Mouse (Mus musculus) midbrain, embryonic 15.5 days (tissue): ENCODE data around the gene Zfp414. TPM values are rescaled to one million over a fixed set of nuclear protein-coding genes. Genes with fewer than 3 reads are reported as not detected.
A peak's percentile ranks its signal among the peaks of the same experiment; 100 is the strongest.
"Not testable (repeated sequence)": the region's sequence is repeated elsewhere in the genome, so short reads cannot be mapped to it uniquely, and the experiment has no call there.

ENCODE experiments used
- ATAC-seq: fragments of 200-750 bp; cut with Nextera tagmentation; replicated peaks from 2 replicates; pipeline ENCODE4 v1.8.0; 2017; ENCODE audit warnings: moderate TSS enrichment
- H3K27ac ChIP-seq: fragments of 300-500 bp; sonication (generic); 2 replicates; pipeline ENCODE4 v1.5.1; 2015; ENCODE audit warnings: mild to moderate bottlenecking, inconsistent platforms
- H3K27me3 ChIP-seq: fragments of 300-500 bp; sonication (generic); replicated peaks from 2 replicates; pipeline ENCODE4 v1.6.1; 2015; ENCODE audit warnings: inconsistent platforms
- H3K36me3 ChIP-seq: fragments of 300-500 bp; sonication (generic); replicated peaks from 2 replicates; pipeline ENCODE4 v1.6.1; 2015; ENCODE audit warnings: inconsistent platforms
- H3K4me1 ChIP-seq: fragments of 300-500 bp; sonication (generic); 2 replicates; pipeline ENCODE4 v1.6.1; 2015; ENCODE audit warnings: inconsistent platforms
- H3K4me2 ChIP-seq: fragments of 300-500 bp; sonication (generic); 2 replicates; pipeline ENCODE4 v1.6.1; 2015; ENCODE audit warnings: inconsistent platforms, mild to moderate bottlenecking, moderate library complexity
- H3K4me3 ChIP-seq: fragments of 300-500 bp; sonication (generic); 2 replicates; pipeline ENCODE4 v1.5.1; 2015; ENCODE audit warnings: mild to moderate bottlenecking, inconsistent platforms
- H3K9ac ChIP-seq: fragments of 300-500 bp; sonication (generic); 2 replicates; pipeline ENCODE4 v1.6.1; 2015; ENCODE audit warnings: mild to moderate bottlenecking, inconsistent platforms
- H3K9me3 ChIP-seq: fragments of 300-500 bp; sonication (generic); 2 replicates; pipeline ENCODE4 v1.6.1; 2016; ENCODE audit warnings: inconsistent platforms
- WGBS: fragments of 180-500 bp; shearing (Covaris S2); methylation state at CpG from one replicate; pipeline ENCODE4 v1.1.7; 2015; ENCODE audit warnings: mixed read lengths; 5-methylcytosine and 5-hydroxymethylcytosine counted together
- polyA plus RNA-seq: library from polyadenylated mRNA; unstranded; fragments of >200 nt; fragmentation: Nextera tagmentation; extraction: Ambion mirVana; gene quantifications from 2 replicates; pipeline ENCODE4 v1.2.1, GENCODE M21; 2015

Zfp414 gene
- 79.7 and 80.6 TPM in 2 replicates for polyA plus RNA-seq

DNA sequence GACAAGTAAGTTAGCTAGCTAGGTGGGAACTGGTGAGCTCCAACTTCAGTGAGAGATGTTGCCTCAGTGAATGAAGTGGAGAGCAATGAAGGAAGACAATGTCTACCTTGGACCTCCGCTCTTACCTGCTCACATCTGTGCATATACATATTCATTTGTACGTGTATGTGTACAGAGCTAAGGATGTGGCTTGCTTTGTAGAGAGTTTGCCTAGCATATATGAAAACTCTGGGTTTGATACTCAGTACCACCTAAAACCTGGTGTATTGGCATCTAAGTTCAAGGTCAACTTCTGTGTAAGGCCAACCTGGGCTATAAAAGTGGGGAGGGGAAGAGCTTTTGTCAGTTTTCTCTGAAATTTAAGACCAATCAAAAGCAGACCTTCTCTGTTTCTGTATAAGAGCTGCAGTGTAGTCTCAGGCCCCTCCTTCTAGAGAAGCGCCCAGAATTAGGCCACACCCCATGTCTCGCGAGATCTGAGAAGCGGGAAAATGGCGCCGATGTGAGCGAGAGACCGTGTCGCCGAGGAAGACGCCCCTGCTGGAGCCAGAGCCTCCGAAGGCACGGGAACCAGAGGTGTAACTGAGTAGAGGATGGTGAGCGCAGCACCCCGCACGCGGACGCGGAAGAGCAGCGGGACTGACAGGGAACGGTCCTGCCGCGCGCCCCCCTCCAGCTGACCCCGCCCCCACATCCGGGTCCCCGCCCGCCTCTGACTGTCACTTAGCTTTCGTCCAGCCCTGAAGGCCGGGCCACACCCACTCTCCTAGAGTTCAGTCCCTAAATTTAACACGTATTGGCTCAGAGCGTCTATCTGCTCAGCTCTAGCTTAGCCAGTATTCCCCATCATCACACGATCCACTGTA lies at the start of gene Zfp414:
Gene Zfp414 (plus strand): TSS at position 470 of the 866 bp plus-strand sequence.
- H3K4me3 ChIP-seq: peak within 1 kb of the TSS; percentile 64
- peak; percentile 96 for ATAC-seq
- WGBS: 3% methylated on average over 35 of the region's 35 CpGs
- peak within 1 kb of the TSS; percentile 56 for H3K4me2 ChIP-seq
- peaks cover 30% of the 10 kb centered on the region for H3K4me1 ChIP-seq
- no peaks in the 10 kb centered on the region for H3K27me3 ChIP-seq
- no peaks in the 10 kb centered on the region for H3K9me3 ChIP-seq
- no peaks in the 10 kb centered on the region for H3K36me3 ChIP-seq
- peak within 1 kb of the TSS; percentile 97 for H3K27ac ChIP-seq
- peak within 1 kb of the TSS; percentile 75 for H3K9ac ChIP-seq

- H3K9me3 ChIP-seq: no peaks in the 10 kb centered on the region
- no peak for ATAC-seq
- no peaks in the 10 kb centered on the region for H3K4me1 ChIP-seq
- H3K9ac ChIP-seq: no peak overlapping the region
- H3K36me3 ChIP-seq: no peaks in the 10 kb centered on the region
- no peaks in the 10 kb centered on the region for H3K27me3 ChIP-seq
- WGBS: 90% methylated on average over 4 of the region's 4 CpGs
- no peak overlapping the region for H3K27ac ChIP-seq
- no peak overlapping the region for H3K4me3 ChIP-seq
- H3K4me2 ChIP-seq: no peak overlapping the region
These were observed 44.8 kb upstream of the Zfp414 start for GRCm38 (mm10) chr17:33584061-33584460.

GRCm38 (mm10) chr17:33586011-33586410 lies 42.9 kb upstream of the Zfp414 start:
- ATAC-seq: no peak
- no peaks in the 10 kb centered on the region for H3K36me3 ChIP-seq
- no peak overlapping the region for H3K9ac ChIP-seq
- no peaks in the 10 kb centered on the region for H3K4me1 ChIP-seq
- no peak overlapping the region for H3K4me2 ChIP-seq
- H3K27me3 ChIP-seq: no peaks in the 10 kb centered on the region
- H3K4me3 ChIP-seq: no peak overlapping the region
- WGBS: 75% methylated on average over 17 of the region's 17 CpGs
- no peak overlapping the region for H3K27ac ChIP-seq
- H3K9me3 ChIP-seq: no peaks in the 10 kb centered on the region

DNA sequence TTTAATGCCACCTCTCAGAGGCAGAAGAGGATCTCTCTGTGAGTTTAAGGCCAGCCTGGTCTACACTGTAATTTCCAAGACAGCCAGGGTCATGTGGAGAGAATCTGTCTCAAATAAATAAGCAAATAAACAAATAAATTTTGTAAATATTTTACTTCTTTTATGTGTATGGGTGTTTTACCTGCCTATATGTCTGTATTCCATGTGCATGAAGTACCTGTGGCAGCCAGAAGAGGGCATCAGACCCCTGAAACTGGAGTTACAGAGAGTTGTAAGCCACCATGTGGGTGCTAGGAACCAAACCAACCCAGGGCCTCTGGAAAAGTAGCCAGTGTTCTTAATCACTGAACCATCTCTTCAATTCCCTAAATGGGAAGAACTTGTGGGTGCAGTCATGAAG lies 31.6 kb upstream of the Zfp414 start:
- no peak for ATAC-seq
- Histone ChIP-seq H3K9me3 (no peaks in the 10 kb centered on the region), H3K4me2 (no peak overlapping the region), H3K36me3 (no peaks in the 10 kb centered on the region), H3K27me3 (no peaks in the 10 kb centered on the region), H3K9ac (no peak overlapping the region), H3K4me1 (no peaks in the 10 kb centered on the region), H3K27ac (no peak overlapping the region), H3K4me3 (no peak overlapping the region)

- H3K36me3 ChIP-seq: no peaks in the 10 kb centered on the region
- 92% methylated on average over 5 of the region's 5 CpGs for WGBS
- H3K9ac ChIP-seq: no peak overlapping the region
- no peak overlapping the region for H3K27ac ChIP-seq
- no peaks in the 10 kb centered on the region for H3K4me1 ChIP-seq
- H3K27me3 ChIP-seq: no peaks in the 10 kb centered on the region
- ATAC-seq: no peak
- no peak overlapping the region for H3K4me3 ChIP-seq
- H3K4me2 ChIP-seq: no peak overlapping the region
- H3K9me3 ChIP-seq: no peaks in the 10 kb centered on the region
These were observed 30.4 kb upstream of the Zfp414 start for GRCm38 (mm10) chr17:33598506-33598905.

DNA sequence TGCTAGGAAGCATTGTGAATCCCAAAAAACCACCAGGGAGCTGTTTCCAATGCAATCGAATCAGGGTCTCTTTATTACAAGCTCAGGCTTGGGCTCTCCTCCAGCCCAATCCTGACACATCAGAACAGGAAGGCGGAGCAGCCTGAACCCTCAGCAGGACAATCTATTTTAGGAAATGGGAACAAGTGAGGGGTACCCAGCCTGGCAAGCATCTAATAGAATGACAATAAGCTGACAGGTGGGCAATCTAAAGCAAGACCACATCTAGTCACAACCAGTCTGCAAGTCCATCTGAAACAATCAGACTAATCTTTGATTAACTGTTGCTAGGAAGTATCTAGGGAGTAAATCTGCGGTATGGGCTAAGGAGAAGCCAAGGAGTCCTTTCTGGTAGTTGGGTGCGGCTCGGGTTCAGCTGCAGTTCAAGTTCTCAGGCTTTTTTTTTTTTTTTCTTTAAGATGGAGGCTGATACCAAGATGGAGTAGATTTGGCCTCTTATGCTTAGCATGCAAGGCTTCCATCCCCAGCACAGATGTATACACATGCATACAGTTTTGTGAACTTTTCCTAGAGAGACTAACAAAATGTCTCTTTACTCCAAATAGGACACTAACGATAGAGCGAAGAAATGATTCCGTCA lies 28.9 kb upstream of the Zfp414 start:
- Histone ChIP-seq H3K4me1 (no peaks in the 10 kb centered on the region), H3K9me3 (no peaks in the 10 kb centered on the region), H3K9ac (no peak overlapping the region), H3K27me3 (no peaks in the 10 kb centered on the region), H3K4me2 (no peak overlapping the region), H3K4me3 (no peak overlapping the region), H3K27ac (no peak overlapping the region), H3K36me3 (no peaks in the 10 kb centered on the region)
- ATAC-seq: no peak
- 90% methylated on average over 8 of the region's 8 CpGs for WGBS

- Histone ChIP-seq H3K4me2 (no peak overlapping the region), H3K4me3 (no peak overlapping the region), H3K4me1 (no peaks in the 10 kb centered on the region), H3K9me3 (no peaks in the 10 kb centered on the region), H3K27ac (no peak overlapping the region), H3K9ac (no peak overlapping the region), H3K36me3 (no peaks in the 10 kb centered on the region), H3K27me3 (no peaks in the 10 kb centered on the region)
- no peak for ATAC-seq
- WGBS: 84% methylated on average over 3 of the region's 3 CpGs
These were observed 28.1 kb upstream of the Zfp414 start for GRCm38 (mm10) chr17:33600831-33601230.

- H3K27ac ChIP-seq: no peak overlapping the region
- no peaks in the 10 kb centered on the region for H3K4me1 ChIP-seq
- H3K9ac ChIP-seq: no peak overlapping the region
- no peaks in the 10 kb centered on the region for H3K36me3 ChIP-seq
- no peak for ATAC-seq
- 86% methylated on average over 12 of the region's 12 CpGs for WGBS
- H3K4me3 ChIP-seq: no peak overlapping the region
- H3K9me3 ChIP-seq: no peaks in the 10 kb centered on the region
- no peak overlapping the region for H3K4me2 ChIP-seq
- H3K27me3 ChIP-seq: no peaks in the 10 kb centered on the region
These were observed 26.9 kb upstream of the Zfp414 start for GRCm38 (mm10) chr17:33601947-33602346.

DNA sequence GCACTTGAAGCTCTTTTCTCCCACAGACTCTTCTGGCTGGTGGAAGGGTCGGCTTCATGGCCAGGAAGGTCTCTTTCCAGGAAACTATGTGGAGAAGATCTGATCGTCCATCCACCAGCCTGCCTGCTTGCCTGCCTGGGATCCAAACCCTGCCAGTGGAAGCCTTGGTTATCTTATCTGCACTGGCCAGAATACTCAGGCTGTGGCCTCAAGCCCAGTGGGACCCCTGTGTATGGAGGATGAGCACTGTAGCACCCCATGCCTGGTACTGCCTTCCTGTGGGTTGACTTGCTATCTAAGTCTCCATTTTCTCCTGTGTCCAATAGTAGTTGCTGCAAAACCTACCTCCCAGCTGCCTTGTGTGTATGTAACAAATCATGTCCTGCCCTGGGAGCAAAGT lies 21.6 kb upstream of the Zfp414 start:
- H3K9me3 ChIP-seq: no peaks in the 10 kb centered on the region
- no peaks in the 10 kb centered on the region for H3K36me3 ChIP-seq
- no peak overlapping the region for H3K4me2 ChIP-seq
- no peak for ATAC-seq
- H3K27ac ChIP-seq: no peak overlapping the region
- no peaks in the 10 kb centered on the region for H3K27me3 ChIP-seq
- no peak overlapping the region for H3K4me3 ChIP-seq
- H3K4me1 ChIP-seq: no peaks in the 10 kb centered on the region
- WGBS: 91% methylated on average over 2 of the region's 2 CpGs
- H3K9ac ChIP-seq: no peak overlapping the region

DNA sequence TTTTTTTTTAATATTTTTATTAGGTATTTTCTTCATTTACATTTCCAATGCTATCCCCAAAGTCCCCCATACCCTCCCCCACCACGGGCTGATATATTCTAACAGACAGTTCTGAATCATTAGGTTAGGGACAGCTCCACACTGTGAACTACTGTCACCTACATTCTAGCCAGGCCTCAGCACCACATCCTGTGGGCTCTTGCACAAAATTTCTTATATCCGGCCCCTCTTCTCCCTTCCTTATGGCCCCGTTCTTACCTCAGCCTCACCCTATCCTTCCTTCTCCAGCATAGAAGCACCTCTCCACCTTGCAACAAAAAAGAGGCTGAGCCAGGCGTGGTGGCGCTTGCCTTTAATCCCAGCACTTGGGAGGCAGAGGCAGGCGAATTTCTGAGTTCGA lies 18.3 kb upstream of the Zfp414 start:
- no peak overlapping the region for H3K27ac ChIP-seq
- H3K4me3 ChIP-seq: no peak overlapping the region
- no peaks in the 10 kb centered on the region for H3K9me3 ChIP-seq
- H3K9ac ChIP-seq: no peak overlapping the region
- H3K4me1 ChIP-seq: no peaks in the 10 kb centered on the region
- no peak for ATAC-seq
- H3K4me2 ChIP-seq: no peak overlapping the region
- WGBS: 83% methylated on average over 7 of the region's 7 CpGs
- no peaks in the 10 kb centered on the region for H3K36me3 ChIP-seq
- no peaks in the 10 kb centered on the region for H3K27me3 ChIP-seq

DNA sequence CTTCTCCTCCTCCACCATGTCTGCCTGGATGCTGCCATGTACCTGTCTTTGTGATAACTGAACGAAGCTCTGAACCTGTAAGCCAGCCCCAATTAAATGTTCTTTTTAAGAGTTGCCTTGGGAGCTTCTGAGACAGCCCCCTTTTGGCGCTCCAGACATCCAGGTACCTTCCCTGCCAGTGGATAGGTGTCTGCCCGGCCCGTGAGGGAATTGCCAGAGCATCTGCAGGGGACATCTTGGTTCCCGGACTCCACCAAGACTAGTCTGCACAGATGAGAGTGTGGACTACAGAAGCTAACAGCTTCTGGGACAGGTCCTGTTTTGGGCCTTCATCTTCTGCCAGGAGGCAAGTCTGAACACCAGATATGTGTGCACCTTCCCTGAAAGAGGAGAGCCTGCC lies 15.2 kb upstream of the Zfp414 start:
- not testable (repeated sequence) for H3K27ac ChIP-seq, H3K4me2 ChIP-seq, H3K4me1 ChIP-seq, H3K9ac ChIP-seq, H3K9me3 ChIP-seq, H3K36me3 ChIP-seq, ATAC-seq, H3K4me3 ChIP-seq, H3K27me3 ChIP-seq
- WGBS: 86% methylated on average over 5 of the region's 5 CpGs

DNA sequence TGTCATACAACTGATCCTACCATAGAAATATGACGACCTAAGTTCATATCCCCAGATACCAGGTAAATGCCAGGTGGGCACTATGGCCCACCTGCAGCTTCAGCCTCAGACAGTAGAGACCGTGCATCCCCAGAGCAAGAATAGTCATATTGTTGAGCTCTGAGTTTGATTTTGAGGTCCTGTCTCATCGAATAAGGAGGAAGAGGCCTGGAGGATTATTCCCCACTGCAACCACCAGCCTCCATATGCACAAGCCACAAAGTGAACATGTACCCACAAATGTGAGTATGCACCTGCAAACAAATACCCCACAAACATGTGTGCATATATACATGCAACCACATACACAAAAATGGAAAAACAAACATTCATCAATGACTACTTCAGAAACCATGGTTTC lies 1.6 kb upstream of the Zfp414 start:
- ATAC-seq: no peak
- H3K9me3 ChIP-seq: no peaks in the 10 kb centered on the region
- no peak overlapping the region for H3K4me3 ChIP-seq
- WGBS: 91% methylated on average over 3 of the region's 3 CpGs
- no peaks in the 10 kb centered on the region for H3K36me3 ChIP-seq
- H3K27me3 ChIP-seq: no peaks in the 10 kb centered on the region
- H3K9ac ChIP-seq: no peak overlapping the region
- peaks cover 30% of the 10 kb centered on the region for H3K4me1 ChIP-seq
- H3K27ac ChIP-seq: no peak overlapping the region
- H3K4me2 ChIP-seq: no peak overlapping the region
